In genomic region chr2:3683751-3684229, GRCm38 (mm10) we compare ENCODE assay signal across 10 mouse cellular contexts.
DNase-seq lines count a peak whose midpoint lies in the region; ATAC-seq lines count a peak whose summit lies in the region.
"Had no signal": no experiment of that assay in that cellular context is flagged by ENCODE, and none has a peak within 500 bp of the region (broad histone marks: within the 10 kb centered on the region; RNA-seq: fewer than 3 reads in every experiment).

No protein-coding gene starts in this region.

- H3K27ac ChIP-seq in forebrain, embryonic 12.5 days, result 0 out of 2 replicates have a peak overlapping the region, but pooled peaks have one; percentile 3
- no peak overlapping the region for H3K27ac ChIP-seq in forebrain, embryonic 11.5 days (ENCODE audit: low read depth, low read length)
- H3K27ac ChIP-seq in limb, embryonic 12.5 days, result 0 out of 2 replicates have a peak overlapping the region, but pooled peaks have one; percentile 29
- H3K27ac ChIP-seq: stomach, embryonic 15.5 days had no signal

- H3K4me2 ChIP-seq in forebrain, embryonic 12.5 days, result no peak overlapping the region
- H3K4me2 ChIP-seq in forebrain, embryonic 11.5 days (ENCODE audit: low read depth, low read length, severe bottlenecking), result no peak overlapping the region
- H3K4me2 ChIP-seq in limb, embryonic 12.5 days, result no peak overlapping the region
- H3K4me2 ChIP-seq: stomach, embryonic 15.5 days had no signal

- DNase-seq in forebrain, embryonic 11.5 days (ENCODE audit: low spot score), result no peak
- DNase-seq in urinary bladder, postnatal 4 days (ENCODE audit: low spot score in 2 of 2), result peak; percentile 22 to 60
- no peak for DNase-seq in urinary bladder, postnatal 10 days (ENCODE audit: low spot score)
- no peak for DNase-seq in thymus, postnatal 14 days
- no peak for DNase-seq in thymus, postnatal 25 days
- no peak for DNase-seq in right cerebral cortex, postnatal 10 days (ENCODE audit: low spot score in 2 of 2)
- DNase-seq: adrenal gland, adult 8-10 months had no signal

- ATAC-seq in forebrain, embryonic 12.5 days (ENCODE audit: low FRiP score), result peak; percentile 20; the same call in 1 of the 2 replicates
- ATAC-seq in forebrain, embryonic 11.5 days (replicated peaks; ENCODE audit: low FRiP score), result no peak
- no peak for ATAC-seq in limb, embryonic 12.5 days (ENCODE audit: insufficient number of reproducible peaks, insufficient read depth, low FRiP score, low TSS enrichment, low read depth)

- H3K4me1 ChIP-seq in forebrain, embryonic 12.5 days, result peaks cover 14% of the 10 kb centered on the region
- H3K4me1 ChIP-seq in forebrain, embryonic 11.5 days (replicated peaks; ENCODE audit: control insufficient read depth, insufficient read depth, low read length), result 0 out of 2 replicates have a peak, but pooled peaks cover 2% of the 10 kb centered on the region
- peaks cover 13% of the 10 kb centered on the region for H3K4me1 ChIP-seq in limb, embryonic 12.5 days (replicated peaks)

- H3K4me3 ChIP-seq in forebrain, embryonic 12.5 days (replicated peaks), result no peak overlapping the region
- no peak overlapping the region for H3K4me3 ChIP-seq in forebrain, embryonic 11.5 days (ENCODE audit: low read depth, low read length)
- no peak overlapping the region for H3K4me3 ChIP-seq in limb, embryonic 12.5 days (replicated peaks)
- H3K4me3 ChIP-seq: stomach, embryonic 15.5 days had no signal

- no peaks in the 10 kb centered on the region for H3K36me3 ChIP-seq in forebrain, embryonic 12.5 days (replicated peaks)
- H3K36me3 ChIP-seq in forebrain, embryonic 11.5 days (ENCODE audit: control insufficient read depth, insufficient read depth, low read length), result no peaks in the 10 kb centered on the region
- no peaks in the 10 kb centered on the region for H3K36me3 ChIP-seq in limb, embryonic 12.5 days
- H3K36me3 ChIP-seq: stomach, embryonic 15.5 days had no signal

- no peak overlapping the region for H3K9ac ChIP-seq in forebrain, embryonic 12.5 days
- no peak overlapping the region for H3K9ac ChIP-seq in forebrain, embryonic 11.5 days (ENCODE audit: low read length)
- H3K9ac ChIP-seq in limb, embryonic 12.5 days (replicated peaks), result no peak overlapping the region
- H3K9ac ChIP-seq: stomach, embryonic 15.5 days had no signal

- 43% methylated on average over 6 of the region's 6 CpGs for WGBS in forebrain, embryonic 12.5 days
- WGBS in forebrain, embryonic 11.5 days, result 40% methylated on average over 6 of the region's 6 CpGs
- WGBS in limb, embryonic 12.5 days, result 30% methylated on average over 6 of the region's 6 CpGs

- no peaks in the 10 kb centered on the region for H3K9me3 ChIP-seq in forebrain, embryonic 12.5 days
- no peaks in the 10 kb centered on the region for H3K9me3 ChIP-seq in forebrain, embryonic 11.5 days (ENCODE audit: control insufficient read depth, low read length)
- no peaks in the 10 kb centered on the region for H3K9me3 ChIP-seq in limb, embryonic 12.5 days
- H3K9me3 ChIP-seq: stomach, embryonic 15.5 days had no signal

- no peaks in the 10 kb centered on the region for H3K27me3 ChIP-seq in forebrain, embryonic 12.5 days
- no peaks in the 10 kb centered on the region for H3K27me3 ChIP-seq in forebrain, embryonic 11.5 days (ENCODE audit: control insufficient read depth, insufficient read depth, low read length)
- H3K27me3 ChIP-seq in limb, embryonic 12.5 days, result no peaks in the 10 kb centered on the region
- H3K27me3 ChIP-seq: stomach, embryonic 15.5 days had no signal

Comparison
In these comparisons a context has a peak if more than half of its experiments do, and no peak if none do; other contexts are left out.
1. DNase-seq: peak in urinary bladder, postnatal 4 days (2 of 2); none in forebrain, embryonic 11.5 days (single experiment), urinary bladder, postnatal 10 days (single experiment), thymus, postnatal 14 days (single experiment), thymus, postnatal 25 days (single experiment) and right cerebral cortex, postnatal 10 days (0 of 2).